Mouse (Mus musculus) CD8-positive naive resting alpha-beta T cell, adult 2 months (primary cell): ENCODE measurements around the gene Nfix.
A peak's percentile ranks its signal among the peaks of the same experiment; 100 is the strongest.
"Not testable (repeated sequence)": the region's sequence is repeated elsewhere in the genome, so short reads cannot be mapped to it uniquely, and the experiment has no call there.

Experiments
- DNase-seq, 2 experiments: peaks; one replicate each; pipeline ENCODE4 v3.0.0; 2022; ENCODE audit warnings: low read depth in 2 of 2, low spot score in 2 of 2

Nfix gene

DNA sequence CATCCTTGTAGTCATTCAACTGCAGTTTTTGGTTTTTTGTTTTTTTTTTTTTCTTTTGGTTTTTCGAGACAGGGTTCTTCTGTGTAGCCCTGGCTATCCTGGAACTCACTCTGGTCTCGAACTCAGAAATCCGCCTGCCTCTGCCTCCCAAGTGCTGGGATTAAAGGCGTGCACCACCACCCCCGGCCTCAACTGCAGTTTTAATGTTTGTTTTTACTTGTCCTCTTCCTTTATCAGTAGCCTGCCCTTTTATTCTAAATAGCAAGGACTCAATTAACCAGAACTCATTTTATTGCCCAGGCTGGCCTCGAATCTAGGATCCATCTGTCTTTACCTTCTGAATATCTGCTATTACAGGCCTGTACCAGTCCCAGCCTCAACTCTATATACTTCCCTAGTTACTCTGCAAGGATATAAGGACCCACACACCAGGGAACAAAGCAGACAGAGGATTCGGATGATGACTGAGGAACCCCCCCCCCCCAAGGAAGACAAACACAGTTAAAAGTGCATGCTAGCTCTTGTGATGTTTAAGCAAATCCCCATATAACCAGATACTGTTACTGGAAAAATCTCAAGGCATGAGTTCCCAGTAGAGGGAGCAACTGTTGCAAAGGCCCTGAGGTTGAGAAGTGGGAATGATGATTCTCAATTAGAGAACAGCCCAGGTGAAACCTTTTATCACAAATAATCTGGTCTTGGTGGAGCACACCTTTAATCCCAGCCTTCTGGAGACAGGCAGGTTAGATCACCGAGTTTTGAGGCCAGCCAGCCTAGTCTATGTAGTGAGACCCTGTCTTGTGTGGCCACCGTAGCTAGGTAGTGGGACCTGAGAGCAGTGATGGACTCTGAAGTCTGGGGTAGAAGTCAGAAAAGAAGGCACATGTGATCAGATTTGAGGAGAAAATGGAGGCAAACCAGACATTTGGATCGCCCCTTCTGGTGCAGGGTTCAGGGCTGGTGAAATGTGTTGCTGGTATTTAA lies 32.9 kb upstream of the Nfix start:
- DNase-seq: no peak

DNA sequence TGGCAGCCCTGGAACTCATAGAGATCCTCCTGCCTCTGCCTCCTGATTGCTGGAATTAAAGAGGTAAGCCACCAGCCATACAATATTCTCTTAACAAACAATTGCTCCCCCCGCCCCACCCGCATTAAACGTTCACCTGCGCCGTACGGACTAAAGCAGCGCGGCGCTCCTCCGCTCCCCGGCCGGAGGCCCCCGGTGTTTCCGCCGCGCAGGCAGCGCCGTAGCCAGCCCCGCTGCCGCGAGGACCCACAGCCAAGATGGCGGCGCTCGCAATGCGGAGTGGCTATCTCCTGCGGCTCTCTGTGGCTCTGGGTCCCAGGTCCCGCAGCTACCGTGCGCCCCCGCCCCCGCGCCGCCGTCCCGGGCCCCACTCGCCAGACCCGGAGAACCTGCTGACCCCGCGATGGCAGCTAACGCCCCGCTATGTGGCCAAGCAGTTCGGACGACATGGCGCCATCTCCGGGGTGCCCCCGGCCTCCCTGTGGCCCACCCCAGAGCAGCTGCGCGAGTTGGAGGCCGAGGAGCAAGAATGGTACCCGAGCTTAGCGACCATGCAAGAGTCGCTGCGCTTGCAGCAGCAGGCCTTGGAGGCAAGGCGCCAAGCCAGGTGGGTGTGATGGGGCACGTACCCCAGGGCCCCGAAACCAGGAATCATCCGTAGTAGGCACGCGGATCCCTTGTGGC lies 32.0 kb upstream of the Nfix start:
- DNase-seq: peak; percentile 73 to 83

DNA sequence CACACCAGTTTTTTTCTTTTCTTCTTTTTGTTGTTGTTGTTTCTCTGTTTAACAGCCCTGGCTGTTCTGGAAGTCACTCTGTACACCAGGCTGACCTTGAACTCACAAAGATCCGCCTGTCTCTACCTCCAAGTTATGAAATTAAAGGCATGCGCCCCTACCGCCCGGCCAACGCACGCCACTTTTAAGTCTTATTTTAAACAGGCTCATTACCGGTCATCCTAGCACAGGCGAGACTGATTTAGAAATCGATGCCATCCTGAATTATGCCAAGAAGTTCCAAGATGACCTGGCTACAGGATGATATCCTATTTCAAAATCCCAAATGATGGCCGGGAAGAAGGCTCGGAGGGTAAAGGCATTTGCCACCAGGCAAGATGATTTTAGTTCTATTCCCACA lies 31.3 kb upstream of the Nfix start, which contains the start of gene Gadd45gip1:
Gene Gadd45gip1 (plus strand): TSS at position 33 of the 400 bp plus-strand sequence.
- peak in 1 of 2 experiments; percentile 70 for DNase-seq

- DNase-seq: not testable (repeated sequence)
Measured at GRCm38 (mm10) chr8:84826518-84826917, 26.4 kb upstream of the Nfix start.

DNA sequence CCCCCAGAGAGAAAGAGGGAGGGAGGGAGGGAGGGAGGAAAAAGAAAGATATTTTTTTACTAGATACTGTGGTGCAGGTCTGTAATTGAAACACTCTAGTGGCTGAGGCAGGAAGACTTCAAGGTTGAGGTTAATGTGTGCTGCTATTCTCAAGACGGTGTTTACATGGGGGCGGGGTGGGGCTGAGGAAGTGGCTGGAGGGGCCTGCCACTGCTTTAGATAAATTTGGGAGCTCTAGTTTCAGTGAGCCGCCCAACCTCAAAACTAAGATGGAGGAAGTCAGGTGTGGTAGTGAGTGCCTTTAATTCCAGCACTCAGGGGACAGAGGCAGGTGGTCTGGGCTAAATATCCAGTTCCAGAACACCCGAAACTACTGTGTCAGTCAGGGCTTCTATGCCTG lies 25.5 kb upstream of the Nfix start:
- DNase-seq: peak in 1 of 2 experiments; percentile 51

GRCm38 (mm10) chr8:84823653-84824052 lies 23.5 kb upstream of the Nfix start:
- peak; percentile 48 to 58 for DNase-seq

GRCm38 (mm10) chr8:84822723-84823122 lies 22.6 kb upstream of the Nfix start, which contains the start of gene Dand5:
TSS of gene Dand5 (minus strand) at chr8:84822823.
- DNase-seq: no peak

GRCm38 (mm10) chr8:84816117-84816516 lies 16.0 kb upstream of the Nfix start:
- DNase-seq: no peak

DNA sequence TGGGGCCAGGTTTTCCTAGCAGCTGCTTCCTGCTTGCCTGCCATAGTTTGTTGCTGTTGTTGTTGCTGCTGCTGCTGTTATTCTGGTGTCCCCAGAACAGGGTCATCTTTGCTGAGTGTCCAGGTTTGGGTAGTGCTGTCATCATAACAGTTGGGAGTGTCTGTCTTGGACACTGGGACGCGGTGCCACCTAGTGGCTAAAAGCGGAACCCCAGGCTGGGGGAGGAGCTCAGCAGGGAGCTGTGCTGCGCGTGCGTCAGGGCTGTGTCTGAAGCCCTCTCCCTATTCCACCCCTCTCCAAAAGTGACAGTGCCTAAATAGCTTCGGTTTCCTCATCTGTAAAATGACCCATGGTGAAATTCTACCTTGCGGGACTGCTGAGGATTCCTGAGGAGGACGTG lies 15.4 kb upstream of the Nfix start:
- DNase-seq: peak; percentile 88 to 95

GRCm38 (mm10) chr8:84814555-84815441 lies 14.7 kb upstream of the Nfix start:
- no peak for DNase-seq

- DNase-seq: no peak
Measured at GRCm38 (mm10) chr8:84814240-84814554, 14.1 kb upstream of the Nfix start.

DNA sequence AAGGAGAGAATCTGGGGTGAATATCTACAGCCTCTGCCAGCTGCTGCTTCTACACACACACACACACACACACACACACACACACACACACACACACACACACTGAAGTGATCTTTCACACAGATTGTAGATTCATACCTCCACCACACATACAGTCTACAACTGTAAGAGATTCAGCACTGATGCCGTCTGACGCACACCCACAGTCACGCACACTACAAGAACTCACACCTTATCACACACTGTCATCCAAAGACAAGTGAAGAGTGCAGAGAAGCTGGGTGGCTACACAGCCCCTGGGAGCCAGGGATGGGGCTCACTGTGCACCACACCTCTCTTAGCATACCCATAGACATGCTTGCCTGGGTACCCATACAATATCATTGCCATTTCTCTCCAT lies 13.7 kb upstream of the Nfix start:
- no peak for DNase-seq

- peak; percentile 73 to 81 for DNase-seq
Measured at GRCm38 (mm10) chr8:84813059-84813458, 12.9 kb upstream of the Nfix start.

DNA sequence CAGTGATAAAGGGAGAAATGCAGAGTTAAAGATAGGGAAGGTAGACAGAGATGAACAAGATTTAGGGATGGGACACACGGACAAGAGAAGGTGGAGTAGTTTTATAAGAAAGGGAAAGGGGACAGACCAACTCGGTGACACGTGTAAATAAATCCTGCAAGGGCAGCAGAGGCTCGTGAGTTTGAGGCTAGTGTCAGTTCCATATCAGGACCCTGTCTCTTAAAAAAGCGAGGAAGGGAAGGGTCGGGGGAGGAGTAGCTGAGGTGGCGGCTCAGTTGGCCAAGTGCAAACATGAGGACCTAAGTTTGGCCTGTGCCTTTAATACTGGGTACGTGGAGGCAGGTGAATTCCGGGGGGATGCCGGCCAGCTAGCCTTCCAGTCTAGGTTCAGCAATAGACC lies 11.2 kb upstream of the Nfix start:
- DNase-seq: no peak

DNA sequence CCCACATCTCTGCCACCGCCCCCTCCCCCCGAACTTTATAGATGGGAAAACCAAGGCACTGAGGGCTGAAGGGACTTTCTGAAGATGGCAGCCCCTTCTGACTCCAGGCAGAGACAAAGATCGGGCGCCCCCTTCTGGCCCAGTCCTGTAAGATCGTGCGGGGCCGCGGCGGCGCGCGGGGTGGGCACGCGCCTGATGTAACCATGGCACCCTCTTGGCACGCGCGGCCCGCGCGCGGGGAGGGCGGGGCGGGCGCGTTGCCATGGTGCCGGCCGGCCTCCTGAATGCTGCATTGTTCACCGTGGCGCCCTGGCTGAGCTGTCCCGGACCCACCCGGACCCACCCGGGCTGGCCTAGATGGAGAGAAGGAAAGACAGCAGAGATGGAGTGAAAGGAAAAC lies 10.8 kb upstream of the Nfix start:
- DNase-seq: peak; percentile 77 to 85

DNA sequence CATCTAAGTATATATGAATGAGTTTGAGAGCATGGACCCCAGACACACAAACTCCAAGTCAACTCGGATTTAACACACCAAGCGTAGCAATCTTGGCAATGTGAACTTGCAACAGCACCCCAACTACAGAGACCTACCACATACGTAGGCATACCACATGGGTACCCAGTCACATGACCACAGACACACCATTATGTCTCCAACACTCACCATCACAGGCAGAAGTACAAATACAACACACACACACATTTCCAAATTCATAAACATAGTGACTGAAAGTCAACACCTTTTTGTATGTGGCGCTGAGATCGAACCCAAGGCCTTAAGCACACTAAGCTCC lies 9.8 kb upstream of the Nfix start:
- no peak for DNase-seq

DNA sequence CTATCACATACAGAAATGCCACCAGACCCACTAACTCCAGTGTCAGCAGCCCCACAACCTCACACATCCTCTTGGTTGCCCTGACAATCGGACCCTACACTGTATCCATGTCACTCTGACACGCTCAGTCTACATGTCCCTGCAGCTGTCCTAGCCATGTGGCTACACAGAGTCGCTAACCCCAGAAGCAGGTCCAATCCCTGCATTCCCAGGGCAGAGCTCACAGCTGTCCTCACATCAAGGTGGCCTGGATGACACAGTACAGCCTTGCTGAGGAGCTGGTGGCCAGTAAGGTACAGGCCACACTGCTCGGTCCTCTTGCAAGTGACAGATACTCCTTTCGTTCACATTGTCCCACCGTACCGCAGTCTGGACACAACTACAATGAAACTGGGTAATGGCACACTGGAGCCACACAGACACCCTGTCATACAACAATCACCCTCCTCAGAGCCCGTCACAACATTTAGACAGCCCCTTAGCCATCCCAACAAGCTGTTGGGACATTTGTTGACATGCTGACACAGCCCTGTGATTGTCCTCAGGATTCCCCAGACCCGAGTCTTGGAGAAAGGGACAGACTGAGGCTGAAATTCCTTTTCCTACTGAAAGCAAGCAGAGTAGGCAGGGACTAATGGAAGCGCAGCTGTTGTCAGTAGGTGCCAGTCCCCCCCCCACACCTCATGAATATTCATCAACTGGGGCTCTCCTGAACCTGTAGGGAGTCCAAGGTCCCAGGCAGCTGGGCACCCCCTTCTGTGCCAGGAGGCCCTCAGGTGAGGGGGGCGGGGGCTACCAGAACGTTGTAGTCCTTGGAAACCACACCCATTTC lies 9.2 kb upstream of the Nfix start:
- DNase-seq: no peak

GRCm38 (mm10) chr8:84806031-84806430 lies 5.9 kb upstream of the Nfix start:
- no peak for DNase-seq

DNA sequence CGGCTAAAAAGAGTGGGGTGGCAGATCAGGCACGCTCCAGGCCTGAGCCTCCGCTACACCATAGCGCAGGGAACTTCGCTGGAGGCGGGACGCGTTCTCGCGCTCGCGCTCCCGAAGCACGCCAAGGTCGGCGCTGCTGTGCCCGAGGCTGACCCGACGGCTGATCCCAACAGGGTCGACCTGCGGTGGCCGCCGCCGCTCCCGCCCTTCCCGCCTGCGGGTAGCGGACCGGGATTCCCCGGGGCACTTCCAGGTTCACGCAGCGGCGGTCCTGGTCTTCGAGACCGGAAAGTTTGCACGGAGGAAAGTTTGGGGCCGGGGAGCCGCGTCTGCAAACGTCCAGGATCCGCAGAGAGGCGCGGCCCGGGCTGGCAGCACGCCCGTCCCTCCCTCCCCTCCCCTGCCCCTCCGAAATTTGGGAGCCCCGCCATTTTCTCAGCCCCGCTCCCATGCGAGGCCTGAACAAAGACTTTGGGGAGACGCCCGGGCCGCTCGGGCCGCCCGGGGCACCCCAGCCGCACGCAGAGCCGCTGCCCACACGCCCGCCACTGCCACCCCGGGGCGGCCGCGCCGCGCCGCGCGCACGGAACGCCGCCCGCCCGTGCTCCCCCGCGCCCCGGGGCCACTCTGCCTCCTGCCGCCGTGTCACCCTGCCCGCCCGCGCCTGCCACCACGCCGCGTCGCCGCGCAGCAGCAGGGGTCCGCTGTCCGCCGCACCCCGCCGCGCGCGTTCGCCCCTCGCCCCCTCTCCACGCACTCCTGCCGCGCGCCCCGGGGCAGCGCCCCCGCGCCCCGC lies 810 bp downstream of the Nfix start:
- no peak for DNase-seq
